Mouse (Mus musculus) B cell, adult 2 months (primary cell): ENCODE measurements around the gene Zfp771.

ENCODE experiments used
- DNase-seq, 2 experiments: peaks; one replicate each; pipeline ENCODE4 v3.0.0; 2022

Zfp771 gene

GRCm38 (mm10) chr7:127287940-127288339 lies 43.9 kb downstream of the Zfp771 start:
- DNase-seq: peak in 1 of 2 experiments; percentile 22

DNA sequence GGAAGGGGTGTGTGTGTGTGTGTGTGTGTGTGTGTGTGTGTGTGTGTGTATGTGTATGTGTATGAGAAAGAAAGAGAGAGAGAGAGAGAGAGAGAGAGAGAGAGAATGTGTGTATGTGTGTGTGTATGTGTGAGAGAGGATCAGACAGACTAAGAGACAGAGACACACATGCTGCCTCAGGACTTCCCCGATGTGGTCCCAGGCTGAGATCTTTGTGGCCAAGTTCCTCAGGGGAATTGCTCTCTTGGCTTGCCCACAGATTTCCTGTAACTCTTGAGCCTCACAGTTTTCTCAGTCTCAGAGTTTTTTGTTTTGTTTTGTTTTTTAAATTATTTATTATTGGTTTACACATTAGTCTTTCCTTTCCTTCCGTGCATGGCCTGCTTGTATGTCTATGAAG lies 45.2 kb downstream of the Zfp771 start:
- peak; percentile 28 to 39 for DNase-seq

- DNase-seq: peak; percentile 38 to 52
These were observed 46.1 kb downstream of the Zfp771 start for GRCm38 (mm10) chr7:127290142-127290541.

DNA sequence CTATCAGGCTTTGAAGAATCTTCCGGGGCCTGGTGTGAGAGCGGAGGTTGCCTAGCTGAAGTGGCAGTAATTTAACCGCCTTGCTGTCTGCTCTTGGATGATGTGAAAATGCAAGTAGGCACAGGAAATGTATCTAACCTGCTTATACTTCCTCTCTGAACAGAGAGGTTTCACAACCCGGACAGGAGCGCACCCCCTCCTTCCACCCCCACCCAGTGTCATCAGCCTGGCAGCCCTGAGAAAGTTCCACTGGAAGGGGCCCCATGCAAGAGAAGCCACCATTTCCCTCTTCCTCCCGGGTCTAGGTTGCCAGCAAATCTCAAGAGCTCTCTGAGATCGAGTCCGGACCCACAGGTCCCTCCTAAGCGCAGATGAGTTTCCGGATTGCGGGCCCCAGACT lies 52.0 kb downstream of the Zfp771 start, which contains the start of gene Itgal:
Gene Itgal (plus strand): TSS at position 163 of the 400 bp plus-strand sequence.
- peak; percentile 68 to 77 for DNase-seq

GRCm38 (mm10) chr7:127296786-127297555 lies 52.9 kb downstream of the Zfp771 start:
- no peak for DNase-seq

GRCm38 (mm10) chr7:127297586-127298193 lies 53.6 kb downstream of the Zfp771 start:
- DNase-seq: no peak
